Mouse (Mus musculus): Measurements from ENCODE around the gene Tfr2.

GRCm38 (mm10) chr5:137569665-137570064 is at the start of gene Tfr2:
- TF ChIP-seq CTCF (IDR thresholded peaks at IDR 0.05; ENCODE audit: low read depth, low read length) (no peak), POLR2A (IDR thresholded peaks at IDR 0.05; ENCODE audit: extremely low read depth, insufficient read depth, low read length) (peak; percentile 94)
